ENCODE assay signal across 24 mouse cellular contexts in genomic region chr6:85395360-85395759, GRCm38 (mm10). TPM values are rescaled to one million over a fixed set of nuclear protein-coding genes. Genes with fewer than 3 reads are reported as not detected.
"Had no signal": no experiment of that assay in that cellular context is flagged by ENCODE, and none has a peak within 500 bp of the region (broad histone marks: within the 10 kb centered on the region; RNA-seq: fewer than 3 reads in every experiment).

No protein-coding gene starts in this region.

- DNase-seq: layer of hippocampus, adult 9-11 months; liver; lung, embryonic 14.5 days; lung, postnatal 4 days; midbrain, embryonic 14.5 days; thymus, adult 2 months; thymus, postnatal 14 days; thymus, postnatal 4 days had no signal

- H3K4me3 ChIP-seq: layer of hippocampus, adult 2 months; limb, embryonic 10.5 days; limb, embryonic 13.5 days; liver, embryonic 12.5 days had no signal

- H3K4me1 ChIP-seq: limb, embryonic 13.5 days; liver, embryonic 12.5 days had no signal

- H3K36me3 ChIP-seq: limb, embryonic 10.5 days; limb, embryonic 13.5 days; liver, embryonic 12.5 days had no signal

- ATAC-seq: liver, embryonic 12.5 days; lung, postnatal 0 days had no signal

- H3K27ac ChIP-seq: kidney, postnatal 0 days; layer of hippocampus, adult 2 months; limb, embryonic 10.5 days; limb, embryonic 13.5 days; liver, embryonic 12.5 days had no signal

- H3K9ac ChIP-seq: limb, embryonic 13.5 days; liver, embryonic 12.5 days; lung, embryonic 14.5 days had no signal

- H3K9me3 ChIP-seq: limb, embryonic 10.5 days; liver, embryonic 12.5 days had no signal

- H3K4me2 ChIP-seq: limb, embryonic 13.5 days; liver, embryonic 12.5 days; lung, embryonic 14.5 days; midbrain, embryonic 11.5 days had no signal

RNA-seq across cellular contexts. Expression of gene Noto, which starts 28.3 kb away (rescaled TPM):
- polyA plus RNA-seq: kidney, embryonic 14.5 days; kidney, postnatal 0 days; large intestine, adult 2 months; limb, embryonic 10.5 days; limb, embryonic 13.5 days; liver, embryonic 12.5 days; liver, embryonic 16.5 days; midbrain, embryonic 11.5 days; midbrain, embryonic 14.5 days; midbrain, postnatal 0 days; neural tube, embryonic 11.5 days; neural tube, embryonic 14.5 days; small intestine, adult 2 months; spleen, adult 2 months; stomach, embryonic 16.5 days had no signal
